Mouse (Mus musculus) kidney, adult 2 months (tissue): Measurements from ENCODE around the gene Scn4a.

Source experiments
- CTCF ChIP-seq: fragments of 200-500 bp; conservative IDR thresholded peaks from 2 replicates; pipeline ENCODE4 v1.5.1; 2011; ENCODE audit warnings: low read depth, mild to moderate bottlenecking, control low read depth, low read length, moderate library complexity, mixed read lengths; ENCODE audit not compliant: insufficient read depth, insufficient read length
- POLR2A ChIP-seq: fragments of 200-500 bp; IDR thresholded peaks from one replicate; pipeline ENCODE4 v1.6.1; 2011; ENCODE audit warnings: low read depth, low read length, control low read depth

DNA sequence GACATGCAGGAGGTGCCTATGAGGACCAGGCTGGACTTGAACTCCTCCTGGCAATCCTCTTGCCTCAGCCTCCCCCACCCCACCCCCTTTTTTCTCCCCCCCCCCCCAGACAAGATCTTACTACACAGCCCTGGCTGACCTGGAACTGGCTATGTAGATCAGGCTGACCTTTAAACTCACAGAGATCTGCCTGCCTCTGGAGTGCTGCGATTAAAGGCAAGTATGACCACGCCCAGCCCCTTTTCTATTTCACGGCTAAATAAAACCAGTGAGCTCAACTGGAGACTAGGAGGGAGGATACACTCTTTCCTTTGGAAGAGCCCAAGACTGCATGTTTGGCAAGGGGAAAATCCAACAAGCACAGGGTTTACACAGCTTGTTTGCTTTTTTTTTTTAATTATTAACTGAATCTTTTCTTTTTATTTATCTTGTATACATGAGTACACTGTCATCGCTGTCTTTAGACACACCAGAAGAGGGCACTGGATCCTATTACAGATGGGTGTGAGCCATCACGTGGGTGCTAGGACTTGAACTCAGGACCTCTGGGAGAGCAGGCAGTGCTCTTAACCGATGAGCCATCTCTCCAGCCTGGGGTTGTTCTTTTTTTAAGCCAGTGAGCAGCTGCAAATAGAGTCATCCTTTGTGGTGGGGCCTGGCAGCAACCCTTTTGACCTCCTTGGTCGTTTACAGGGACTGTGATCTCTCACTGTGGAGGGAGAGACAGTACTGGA, 39.7 kb upstream of the Scn4a start:
- TF ChIP-seq CTCF (no peak; the same call in 1 of the 2 replicates), POLR2A (no peak)
